Mouse (Mus musculus): ENCODE measurements at regions not wholly inside any gene's neighbourhood (a gene's known extent, or its start where the extent isn't known, plus 50 kb on each side); places are given as distances from the start of the nearest gene placed in this dataset. TPM values are rescaled to one million over a fixed set of nuclear protein-coding genes. Genes with fewer than 3 reads are reported as not detected.

DNA sequence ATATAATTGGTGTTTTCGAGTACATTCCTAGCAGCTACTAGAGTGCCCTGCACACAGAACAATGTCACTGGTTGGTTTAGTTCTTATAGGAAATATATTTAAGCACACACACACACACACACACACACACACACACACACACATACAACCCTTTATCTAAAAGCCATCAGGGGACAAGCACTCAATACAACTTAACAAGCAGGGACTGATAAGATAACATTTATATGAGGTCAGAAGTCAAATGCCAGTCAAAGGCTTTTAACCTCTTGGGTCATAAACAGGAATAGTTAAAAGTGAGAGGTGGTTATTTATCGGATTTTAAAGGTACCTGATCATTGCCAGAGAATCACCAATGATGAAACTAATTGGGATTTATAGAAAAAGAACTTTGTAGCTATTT, 158.7 kb upstream of the Tmem161b start:
- WGBS: 38% methylated on average over 2 of the region's 2 CpGs
- no peaks in the 10 kb centered on the region for H3K4me1 ChIP-seq (ENCODE audit: control insufficient read depth, insufficient read depth, low read length)
- no peak overlapping the region for H3K9ac ChIP-seq (ENCODE audit: low read depth, low read length)
- H3K9me3 ChIP-seq (ENCODE audit: control insufficient read depth, low read length): no peaks in the 10 kb centered on the region
- no peak overlapping the region for H3K27ac ChIP-seq (ENCODE audit: low read length)
- H3K4me2 ChIP-seq (ENCODE audit: low read depth, low read length): no peak overlapping the region
- no peaks in the 10 kb centered on the region for H3K36me3 ChIP-seq (ENCODE audit: control insufficient read depth, insufficient read depth, low read length)
- no peak overlapping the region for H3K4me3 ChIP-seq (ENCODE audit: low read length)
- peak; percentile 51 for ATAC-seq
- peaks cover 3% of the 10 kb centered on the region; the same call in 1 of the 2 replicates for H3K27me3 ChIP-seq (replicated peaks; ENCODE audit: control insufficient read depth, insufficient read depth, low read length)

DNA sequence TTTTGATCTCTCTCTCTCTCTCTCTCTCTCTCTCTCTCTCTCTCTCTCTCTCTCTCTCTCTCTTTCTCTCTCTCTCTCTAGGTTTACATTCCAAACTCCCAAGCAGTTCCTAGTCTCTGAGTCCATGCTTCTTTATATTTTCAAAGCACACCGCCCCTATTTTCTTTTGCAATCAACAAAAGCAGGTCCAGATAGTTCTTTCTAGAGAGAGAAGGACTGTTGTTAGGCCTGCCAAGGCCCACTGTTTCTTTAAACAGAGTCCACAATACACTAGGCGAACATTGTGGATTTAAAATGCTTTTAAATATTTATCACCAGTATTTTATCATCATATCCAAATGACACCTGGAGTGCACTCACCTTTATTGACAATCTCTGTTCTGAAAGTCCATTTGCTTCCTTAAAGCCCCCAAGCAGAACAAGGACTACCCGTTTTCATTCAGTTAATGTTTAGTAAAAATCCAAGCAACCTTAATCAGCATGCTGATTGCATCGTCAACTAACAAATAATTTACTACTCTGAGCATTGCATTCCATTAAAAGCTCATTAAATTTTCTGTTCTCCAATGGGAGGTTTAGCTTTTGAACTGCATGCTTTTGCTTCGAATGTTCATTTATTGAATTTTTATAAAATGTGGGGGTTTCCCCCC, 157.7 kb upstream of the Tmem161b start:
- WGBS: 43% methylated on average over 5 of the region's 5 CpGs
- H3K9me3 ChIP-seq (ENCODE audit: control insufficient read depth, low read length): no peaks in the 10 kb centered on the region
- ATAC-seq: no peak
- H3K9ac ChIP-seq (ENCODE audit: low read depth, low read length): no peak overlapping the region
- H3K4me2 ChIP-seq (ENCODE audit: low read depth, low read length): no peak overlapping the region
- H3K27me3 ChIP-seq (replicated peaks; ENCODE audit: control insufficient read depth, insufficient read depth, low read length): 0 out of 2 replicates have a peak, but pooled peaks cover 3% of the 10 kb centered on the region
- no peaks in the 10 kb centered on the region for H3K4me1 ChIP-seq (ENCODE audit: control insufficient read depth, insufficient read depth, low read length)
- H3K27ac ChIP-seq (ENCODE audit: low read length): no peak overlapping the region
- no peak overlapping the region for H3K4me3 ChIP-seq (ENCODE audit: low read length)
- H3K36me3 ChIP-seq (ENCODE audit: control insufficient read depth, insufficient read depth, low read length): no peaks in the 10 kb centered on the region

DNA sequence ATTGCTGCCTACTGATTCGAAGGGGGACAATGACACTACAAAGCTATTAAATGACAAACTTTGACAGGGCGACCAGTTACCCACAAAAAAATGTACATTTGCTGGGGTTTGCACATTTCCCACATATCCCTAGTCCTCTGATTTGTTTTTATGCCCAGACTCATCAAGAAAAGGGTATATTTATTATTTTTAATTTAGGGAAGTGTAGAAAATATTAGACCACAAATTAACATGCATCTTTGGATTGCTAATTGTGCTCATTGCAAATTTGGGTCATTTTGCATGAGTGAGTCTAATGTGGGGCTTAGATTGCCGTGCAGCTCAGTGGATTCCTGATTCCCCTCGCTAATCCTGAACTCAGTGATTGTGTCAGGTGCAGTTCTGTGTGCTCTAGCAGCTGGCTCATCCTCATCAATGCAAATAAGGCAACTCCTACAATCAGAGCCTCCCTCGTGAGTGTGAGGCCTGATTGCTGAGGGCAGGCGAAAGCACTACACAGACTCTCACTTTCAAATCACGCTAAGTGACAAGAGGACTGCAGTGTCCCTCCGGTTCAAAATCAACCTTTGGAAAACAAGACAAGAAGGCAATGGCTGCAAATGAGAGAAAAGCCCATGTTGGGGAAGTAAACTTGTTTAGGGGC, 156.7 kb upstream of the Tmem161b start:
- Histone ChIP-seq H3K36me3 (ENCODE audit: control insufficient read depth, insufficient read depth, low read length) (no peaks in the 10 kb centered on the region), H3K4me2 (ENCODE audit: low read depth, low read length) (no peak overlapping the region), H3K4me3 (ENCODE audit: low read length) (no peak overlapping the region), H3K9ac (ENCODE audit: low read depth, low read length) (no peak overlapping the region), H3K4me1 (ENCODE audit: control insufficient read depth, insufficient read depth, low read length) (no peaks in the 10 kb centered on the region), H3K27ac (ENCODE audit: low read length) (no peak overlapping the region), H3K9me3 (ENCODE audit: control insufficient read depth, low read length) (no peaks in the 10 kb centered on the region), H3K27me3 (replicated peaks; ENCODE audit: control insufficient read depth, insufficient read depth, low read length) (no peaks in the 10 kb centered on the region)
- WGBS: 62% methylated on average over 8 of the region's 8 CpGs
- no peak for ATAC-seq

DNA sequence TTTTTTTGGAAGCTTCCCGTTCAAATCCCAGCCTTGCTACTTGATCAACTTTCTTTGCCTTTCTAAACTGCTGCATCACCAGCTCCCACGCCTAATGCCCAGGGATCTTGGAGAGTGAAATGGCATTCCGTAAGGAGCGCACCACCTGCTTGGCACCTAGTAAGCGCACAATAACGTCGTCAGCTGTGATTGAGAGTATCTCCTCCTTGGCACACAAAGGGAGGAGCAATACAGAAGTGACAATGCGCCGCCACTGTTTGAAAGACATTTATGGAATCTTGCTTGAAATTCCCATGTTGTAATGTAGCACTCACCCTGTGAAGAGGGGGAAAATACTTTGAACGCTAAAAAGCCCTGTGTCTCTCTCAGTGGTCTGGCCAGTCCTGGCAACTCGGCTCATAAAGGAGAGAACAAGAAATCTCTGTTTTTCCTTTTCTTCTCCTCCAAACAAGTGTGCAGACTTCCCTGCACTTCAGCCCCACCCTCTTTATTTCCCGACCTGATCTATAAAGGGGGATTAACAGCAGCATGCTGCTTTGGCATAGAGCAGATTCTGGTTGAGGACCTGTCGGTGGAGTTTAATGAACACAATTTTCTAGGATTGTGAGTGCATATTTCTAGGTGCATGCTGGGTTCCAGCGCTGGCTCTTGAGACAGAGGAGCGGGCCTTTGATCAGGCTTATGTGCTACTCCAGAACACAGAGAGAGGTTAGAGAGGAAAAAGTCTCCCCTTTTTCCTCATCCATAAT, 155.7 kb upstream of the Tmem161b start:
- H3K27ac ChIP-seq (ENCODE audit: low read length): no peak overlapping the region
- H3K4me1 ChIP-seq (ENCODE audit: control insufficient read depth, insufficient read depth, low read length): no peaks in the 10 kb centered on the region
- no peaks in the 10 kb centered on the region for H3K27me3 ChIP-seq (replicated peaks; ENCODE audit: control insufficient read depth, insufficient read depth, low read length)
- WGBS: 54% methylated on average over 15 of the region's 15 CpGs
- H3K9ac ChIP-seq (ENCODE audit: low read depth, low read length): no peak overlapping the region
- no peaks in the 10 kb centered on the region for H3K36me3 ChIP-seq (ENCODE audit: control insufficient read depth, insufficient read depth, low read length)
- ATAC-seq: no peak
- no peaks in the 10 kb centered on the region for H3K9me3 ChIP-seq (ENCODE audit: control insufficient read depth, low read length)
- H3K4me3 ChIP-seq (ENCODE audit: low read length): no peak overlapping the region
- H3K4me2 ChIP-seq (ENCODE audit: low read depth, low read length): no peak overlapping the region

DNA sequence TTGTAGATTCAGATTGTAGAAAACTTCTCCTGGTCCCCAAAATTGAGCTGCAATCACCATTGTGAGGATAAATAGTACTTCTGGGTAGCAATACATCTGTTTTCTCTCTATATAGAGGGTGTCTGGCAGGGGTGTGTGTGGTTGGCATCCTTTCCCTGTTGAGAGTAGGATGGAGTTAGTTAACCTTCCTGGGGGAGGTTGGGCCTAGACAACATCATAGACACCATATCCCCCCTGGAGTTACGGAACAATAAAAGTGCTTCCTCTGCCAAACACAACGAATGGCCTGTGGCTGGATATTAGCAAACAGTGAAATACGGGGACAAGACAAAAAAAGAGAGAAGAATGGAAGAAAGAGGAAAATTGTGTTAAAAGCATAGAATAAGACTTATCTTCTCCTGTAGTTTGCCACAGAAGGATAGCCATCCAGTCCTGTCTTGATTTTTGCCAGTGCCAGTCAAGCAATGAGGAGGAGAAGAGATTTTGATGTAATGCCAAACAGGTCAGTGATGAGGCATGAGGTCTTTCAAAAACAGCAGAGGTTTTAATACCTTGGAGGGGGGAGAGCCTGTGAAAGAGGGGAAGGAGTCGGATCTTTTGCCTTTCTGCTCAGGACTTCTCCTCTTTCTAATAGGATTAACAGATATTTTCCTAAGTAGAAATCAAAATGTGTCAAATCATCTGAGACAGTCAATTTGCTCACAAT, 155.0 kb upstream of the Tmem161b start:
- ATAC-seq: no peak
- H3K36me3 ChIP-seq (ENCODE audit: control insufficient read depth, insufficient read depth, low read length): no peaks in the 10 kb centered on the region
- H3K9ac ChIP-seq (ENCODE audit: low read depth, low read length): no peak overlapping the region
- H3K4me1 ChIP-seq (ENCODE audit: control insufficient read depth, insufficient read depth, low read length): no peaks in the 10 kb centered on the region
- no peak overlapping the region for H3K4me2 ChIP-seq (ENCODE audit: low read depth, low read length)
- no peak overlapping the region for H3K4me3 ChIP-seq (ENCODE audit: low read length)
- no peaks in the 10 kb centered on the region for H3K27me3 ChIP-seq (replicated peaks; ENCODE audit: control insufficient read depth, insufficient read depth, low read length)
- 61% methylated on average over 4 of the region's 4 CpGs for WGBS
- H3K27ac ChIP-seq (ENCODE audit: low read length): no peak overlapping the region
- H3K9me3 ChIP-seq (ENCODE audit: control insufficient read depth, low read length): no peaks in the 10 kb centered on the region

DNA sequence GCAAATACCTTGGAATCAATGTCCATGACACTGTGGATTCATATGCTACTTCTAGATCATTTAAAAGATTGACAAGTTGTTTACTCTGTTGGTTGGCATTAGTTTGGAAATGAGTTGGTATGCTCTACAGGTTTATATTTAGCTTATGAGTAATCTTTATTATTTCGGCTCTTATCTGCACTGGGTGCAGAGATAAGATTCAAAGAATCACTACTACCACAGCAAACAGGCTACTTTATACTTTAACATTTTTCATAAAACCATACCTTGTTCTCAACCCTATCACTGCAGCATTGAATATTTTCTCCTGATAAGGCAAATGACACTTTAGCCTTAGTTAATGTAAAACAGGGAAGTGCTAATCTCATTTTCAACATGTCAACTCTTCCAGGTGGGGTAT, 153.7 kb upstream of the Tmem161b start:
- no peaks in the 10 kb centered on the region for H3K4me1 ChIP-seq (ENCODE audit: control insufficient read depth, insufficient read depth, low read length)
- H3K36me3 ChIP-seq (ENCODE audit: control insufficient read depth, insufficient read depth, low read length): no peaks in the 10 kb centered on the region
- H3K4me3 ChIP-seq (ENCODE audit: low read length): no peak overlapping the region
- H3K4me2 ChIP-seq (ENCODE audit: low read depth, low read length): no peak overlapping the region
- WGBS: 54% methylated on average over 1 of the region's 1 CpGs
- no peak overlapping the region for H3K9ac ChIP-seq (ENCODE audit: low read depth, low read length)
- H3K9me3 ChIP-seq (ENCODE audit: control insufficient read depth, low read length): no peaks in the 10 kb centered on the region
- no peak overlapping the region for H3K27ac ChIP-seq (ENCODE audit: low read length)
- no peaks in the 10 kb centered on the region for H3K27me3 ChIP-seq (replicated peaks; ENCODE audit: control insufficient read depth, insufficient read depth, low read length)
- ATAC-seq: peak; percentile 81

MicroRNAs encoded in the stretch of these regions (microRNA counts, 519-probe panel; counts per million panel counts)
- microRNA mmu-miR-9: 3,105 counts per million, percentile 80 among the panel's probes with 10 or more counts

Small RNAs in the stretch of these regions (microRNA-seq; reads per million reads assigned to microRNA genes)
- not detected for gene Mir9-2
